Mouse (Mus musculus): ENCODE results near the gene Dpp8.

DNA sequence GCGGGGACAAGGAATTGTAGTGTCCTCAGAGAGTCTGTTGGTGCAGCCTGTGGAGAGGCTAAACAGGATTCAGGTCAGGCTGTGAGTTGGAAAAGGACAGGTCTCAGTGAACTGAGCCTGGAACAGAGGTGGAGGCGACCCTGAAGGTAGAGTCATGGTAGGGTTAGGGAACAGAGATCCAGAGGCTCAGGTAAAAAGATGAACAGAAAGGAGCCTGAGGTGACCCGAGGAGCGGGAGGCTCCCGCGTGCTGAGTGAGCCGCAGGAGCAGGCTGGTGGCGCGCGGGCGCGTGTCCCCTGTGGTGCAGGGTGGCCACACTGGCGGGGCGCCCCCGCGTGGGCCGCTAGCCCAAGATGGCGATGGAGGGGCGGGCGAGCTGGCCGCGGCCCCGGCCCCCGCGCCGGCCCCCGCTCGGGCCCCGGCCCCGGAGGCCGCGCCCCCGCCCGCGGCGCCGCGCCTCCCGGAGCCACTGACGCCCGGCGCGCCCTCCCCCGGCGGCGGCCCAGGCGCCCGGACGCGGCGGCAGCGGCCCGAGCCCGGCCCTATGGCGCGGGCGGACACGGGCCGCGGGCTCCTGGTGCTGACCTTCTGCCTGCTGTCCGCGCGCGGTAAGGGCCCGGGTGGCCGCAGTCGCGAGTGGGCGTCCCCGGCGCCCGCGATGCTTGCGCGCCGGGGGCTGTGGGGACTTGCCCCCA lies 68.9 kb downstream of the Dpp8 start, which contains the start of gene Igdcc4:
- TF ChIP-seq POLR2A (IDR thresholded peaks at IDR 0.05; ENCODE audit: insufficient read depth, low read depth, low read length) (no peak), CTCF (IDR thresholded peaks at IDR 0.05) (no peak), EP300 (IDR thresholded peaks at IDR 0.05; ENCODE audit: insufficient read depth, low read depth, low read length) (no peak)
